Mouse (Mus musculus) liver, embryonic 15.5 days (tissue): ENCODE data around the gene Gm48551. TPM values are rescaled to one million over a fixed set of nuclear protein-coding genes. Genes with fewer than 3 reads are reported as not detected.

Experiments
- ATAC-seq: fragments of 200-750 bp; cut with Nextera tagmentation; 2 replicates; pipeline ENCODE4 v1.8.0; 2017; ENCODE audit warnings: moderate number of reproducible peaks, mild to moderate bottlenecking, moderate library complexity; ENCODE audit not compliant: insufficient read depth
- H3K27ac ChIP-seq: fragments of 300-500 bp; sonication (generic); replicated peaks from 2 replicates; pipeline ENCODE4 v1.5.1; 2015; ENCODE audit warnings: mild to moderate bottlenecking, inconsistent platforms
- H3K27me3 ChIP-seq: fragments of 300-500 bp; sonication (generic); 2 replicates; pipeline ENCODE4 v1.6.1; 2015; ENCODE audit warnings: mild to moderate bottlenecking, inconsistent platforms
- H3K36me3 ChIP-seq: fragments of 300-500 bp; sonication (generic); replicated peaks from 2 replicates; pipeline ENCODE4 v1.6.1; 2015; ENCODE audit warnings: moderate library complexity, mild to moderate bottlenecking, inconsistent platforms
- H3K4me1 ChIP-seq: fragments of 300-500 bp; sonication (generic); replicated peaks from 2 replicates; pipeline ENCODE4 v1.6.1; 2015; ENCODE audit warnings: inconsistent platforms
- H3K4me2 ChIP-seq: fragments of 300-500 bp; sonication (generic); 2 replicates; pipeline ENCODE4 v1.6.1; 2015; ENCODE audit warnings: moderate library complexity, mild to moderate bottlenecking, inconsistent platforms
- H3K4me3 ChIP-seq: fragments of 300-500 bp; sonication (generic); replicated peaks from 2 replicates; pipeline ENCODE4 v1.5.1; 2015; ENCODE audit warnings: mild to moderate bottlenecking, inconsistent platforms
- H3K9ac ChIP-seq: fragments of 300-500 bp; sonication (generic); 2 replicates; pipeline ENCODE4 v1.6.1; 2015; ENCODE audit warnings: moderate library complexity, mild to moderate bottlenecking, inconsistent platforms
- H3K9me3 ChIP-seq: fragments of 300-500 bp; sonication (generic); replicated peaks from 2 replicates; pipeline ENCODE4 v1.6.1; 2016; ENCODE audit warnings: inconsistent platforms
- WGBS: fragments of 180-500 bp; shearing (Covaris S2); methylation state at CpG from one replicate; pipeline ENCODE4 v1.1.7; 2015; ENCODE audit warnings: mixed read lengths; ENCODE audit not compliant: insufficient replicate concordance; 5-methylcytosine and 5-hydroxymethylcytosine counted together
- polyA plus RNA-seq: library from polyadenylated mRNA; unstranded; fragments of >200 nt; fragmentation: Nextera tagmentation; extraction: Ambion mirVana; gene quantifications from 2 replicates; pipeline ENCODE4 v1.2.1, GENCODE M21; 2015

Gm48551 gene
- polyA plus RNA-seq, 1 experiment from 2014 or later: 0.88 TPM

GRCm38 (mm10) chr10:81428507-81428870 is 44.2 kb downstream of the Gm48551 start:
- Histone ChIP-seq H3K36me3 (no peaks in the 10 kb centered on the region), H3K9me3 (no peaks in the 10 kb centered on the region), H3K27ac (no peak overlapping the region), H3K9ac (no peak overlapping the region), H3K4me2 (no peak overlapping the region), H3K4me3 (no peak overlapping the region), H3K4me1 (peaks cover 74% of the 10 kb centered on the region), H3K27me3 (peaks cover 93% of the 10 kb centered on the region)
- no peak for ATAC-seq
- WGBS: 65% methylated on average over 7 of the region's 7 CpGs

GRCm38 (mm10) chr10:81429092-81429491 is 44.8 kb downstream of the Gm48551 start:
- H3K4me2 ChIP-seq: peak overlapping the region; percentile 97
- H3K4me3 ChIP-seq: peak overlapping the region; percentile 79; the same call in 1 of the 2 replicates
- 30% methylated on average over 2 of the region's 2 CpGs for WGBS
- H3K36me3 ChIP-seq: no peaks in the 10 kb centered on the region
- H3K9ac ChIP-seq: no peak overlapping the region
- H3K9me3 ChIP-seq: no peaks in the 10 kb centered on the region
- ATAC-seq: no peak
- H3K4me1 ChIP-seq: peaks cover 80% of the 10 kb centered on the region
- H3K27ac ChIP-seq: no peak overlapping the region
- H3K27me3 ChIP-seq: peaks cover 87% of the 10 kb centered on the region

DNA sequence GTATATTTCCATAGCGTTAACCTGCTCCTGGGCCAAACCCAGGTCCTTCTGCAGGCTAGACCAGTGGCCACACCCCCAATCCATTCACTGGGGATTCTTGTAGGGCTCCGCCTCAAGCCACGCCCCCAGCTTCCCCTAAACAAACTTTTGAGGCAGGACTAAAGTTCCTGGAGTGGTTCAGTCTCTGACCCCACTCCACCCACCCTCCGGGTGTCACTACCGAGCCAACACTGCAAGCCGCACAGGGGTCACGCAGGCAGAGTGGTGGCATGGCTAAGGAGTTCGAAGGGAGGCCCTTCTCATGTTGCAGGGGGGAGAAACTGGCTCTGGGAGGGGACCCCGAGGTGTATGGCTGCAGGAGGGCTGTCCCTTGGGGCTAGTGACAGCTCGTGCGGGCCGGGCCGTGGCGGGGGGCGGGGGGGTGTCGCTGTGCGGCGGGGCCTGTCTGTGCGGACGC is 45.4 kb downstream of the Gm48551 start:
- Histone ChIP-seq H3K9ac (peak overlapping the region; percentile 66), H3K27ac (peak overlapping the region; percentile 86), H3K9me3 (no peaks in the 10 kb centered on the region), H3K4me2 (peak overlapping the region; percentile 97), H3K4me1 (peaks cover 82% of the 10 kb centered on the region), H3K36me3 (no peaks in the 10 kb centered on the region), H3K4me3 (peak overlapping the region; percentile 79), H3K27me3 (peaks cover 82% of the 10 kb centered on the region)
- 0% methylated on average over 20 of the region's 20 CpGs for WGBS
- ATAC-seq: peak; percentile 47

DNA sequence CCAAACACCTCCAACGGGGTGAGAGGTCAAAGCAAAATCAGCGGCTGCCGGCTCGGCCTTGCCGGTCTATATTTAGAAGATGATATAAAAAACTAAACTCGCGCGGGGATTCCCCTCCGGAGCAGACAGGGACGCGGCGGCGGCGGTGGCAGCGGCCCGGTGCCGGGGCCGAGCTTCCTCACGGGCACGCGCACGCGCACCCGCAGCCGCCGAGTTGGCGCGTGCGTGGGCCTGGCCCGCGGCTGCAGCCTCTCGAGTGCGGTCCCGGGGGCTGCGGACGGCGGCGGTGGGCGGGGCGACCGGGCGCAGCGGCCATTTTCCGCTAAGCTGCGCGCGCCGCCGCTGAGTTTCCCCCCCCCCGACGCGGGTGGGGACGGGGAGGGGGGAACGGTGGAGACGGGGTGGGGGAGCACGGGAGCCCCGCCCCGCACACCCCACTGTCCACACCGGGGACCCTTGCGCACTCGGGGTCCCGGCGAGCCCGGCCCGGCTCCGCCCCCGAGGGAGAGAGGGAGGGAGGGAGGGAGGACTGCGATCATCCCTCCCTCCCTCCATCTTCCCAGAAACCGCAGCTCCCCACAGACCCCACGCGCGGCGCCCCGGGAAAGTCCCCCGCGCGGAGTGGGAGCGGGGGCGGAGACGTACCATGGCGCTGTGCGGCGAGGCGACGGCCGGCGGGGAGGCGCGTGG is 46.0 kb downstream of the Gm48551 start:
- ATAC-seq: peak; percentile 12
- peak overlapping the region; percentile 86 for H3K27ac ChIP-seq
- under 1% methylated on average over 71 of the region's 89 CpGs for WGBS

GRCm38 (mm10) chr10:81430831-81431525 is 46.7 kb downstream of the Gm48551 start:
- peaks cover 68% of the 10 kb centered on the region for H3K27me3 ChIP-seq
- peaks cover 72% of the 10 kb centered on the region for H3K4me1 ChIP-seq
- H3K9me3 ChIP-seq: no peaks in the 10 kb centered on the region
- 1% methylated on average over 68 of the region's 70 CpGs for WGBS
- peak overlapping the region; percentile 66 for H3K9ac ChIP-seq
- H3K4me2 ChIP-seq: peak overlapping the region; percentile 97
- peak overlapping the region; percentile 86 for H3K27ac ChIP-seq
- peak overlapping the region; percentile 79 for H3K4me3 ChIP-seq
- no peaks in the 10 kb centered on the region for H3K36me3 ChIP-seq
- ATAC-seq: peak; percentile 1; the same call in 1 of the 2 replicates

More for the DNA sequence above, 46.0 kb downstream of the Gm48551 start:
- Histone ChIP-seq H3K36me3 (no peaks in the 10 kb centered on the region), H3K4me1 (peaks cover 76% of the 10 kb centered on the region), H3K27me3 (peaks cover 75% of the 10 kb centered on the region), H3K4me3 (peak overlapping the region; percentile 79), H3K9me3 (no peaks in the 10 kb centered on the region), H3K9ac (peak overlapping the region; percentile 66), H3K4me2 (peak overlapping the region; percentile 97)

DNA sequence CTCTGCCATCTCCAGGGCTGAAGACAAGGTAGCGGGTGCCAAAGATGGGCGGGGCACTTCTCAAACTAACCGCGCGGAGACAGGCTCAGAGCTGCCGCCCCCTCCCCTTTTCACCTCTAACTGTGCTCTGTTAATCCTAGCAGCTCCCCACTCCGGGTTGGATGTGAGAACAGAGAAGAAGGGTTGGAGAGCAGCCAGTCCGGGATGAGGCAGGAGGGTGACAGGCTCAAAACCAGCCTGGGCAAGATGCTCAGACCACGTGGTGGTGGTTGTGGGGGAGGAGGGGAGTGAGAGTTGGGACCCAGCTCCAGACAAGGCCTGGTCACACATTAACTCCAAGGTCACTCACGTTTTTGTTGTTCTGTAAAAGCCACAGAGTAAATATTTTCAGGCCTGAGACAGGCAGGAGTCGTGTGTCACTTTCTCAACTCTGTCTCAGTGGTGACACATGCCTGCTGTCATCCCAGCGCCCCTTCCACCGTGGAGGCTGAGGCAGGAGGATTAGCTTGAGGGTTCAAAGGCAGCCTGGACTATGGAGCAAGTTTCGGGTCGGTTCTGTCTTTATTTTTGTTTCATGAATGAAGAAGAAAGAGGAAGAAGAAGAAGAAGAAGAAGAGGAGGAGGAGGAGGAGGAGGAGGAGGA is 47.4 kb downstream of the Gm48551 start:
- no peak overlapping the region for H3K27ac ChIP-seq
- 12% methylated on average over 15 of the region's 15 CpGs for WGBS
- peak overlapping the region; percentile 97 for H3K4me2 ChIP-seq
- H3K9ac ChIP-seq: no peak overlapping the region
- peaks cover 62% of the 10 kb centered on the region for H3K27me3 ChIP-seq
- H3K9me3 ChIP-seq: no peaks in the 10 kb centered on the region
- peaks cover 68% of the 10 kb centered on the region for H3K4me1 ChIP-seq
- peak overlapping the region; percentile 79 for H3K4me3 ChIP-seq
- ATAC-seq: no peak
- no peaks in the 10 kb centered on the region for H3K36me3 ChIP-seq

DNA sequence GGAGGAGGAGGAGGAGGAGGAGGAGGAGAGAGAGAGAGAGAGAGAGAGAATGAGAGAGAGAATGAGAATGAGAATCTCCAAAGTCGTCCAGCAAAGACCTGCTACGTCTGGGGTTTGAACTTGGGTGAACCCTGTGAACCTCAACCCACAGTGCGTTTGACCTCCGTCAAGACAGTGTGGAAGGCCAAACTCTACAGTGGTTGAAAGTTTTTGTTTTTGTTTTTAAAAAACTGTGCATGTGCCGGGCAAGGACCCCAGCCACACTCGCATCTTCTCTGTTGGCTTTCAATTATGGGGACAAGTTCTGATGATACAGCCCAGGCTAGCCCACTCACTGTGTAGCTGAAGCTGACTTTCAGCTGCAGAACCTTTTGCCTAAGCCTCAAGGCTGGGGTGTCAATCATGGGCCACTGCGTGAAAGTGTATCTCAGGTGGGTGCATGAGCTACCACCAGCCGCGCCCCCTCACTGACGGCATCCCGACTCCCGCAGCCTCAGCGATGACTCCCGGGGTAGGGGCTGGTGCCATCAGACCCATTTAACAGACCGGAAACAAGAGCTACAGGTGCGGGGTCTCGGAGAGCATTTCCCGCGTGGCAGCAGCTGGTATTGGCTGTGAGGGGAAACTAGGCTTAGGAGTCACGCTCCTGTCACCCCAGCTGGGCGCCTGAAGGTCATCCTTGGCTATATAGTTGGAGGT is 48.1 kb downstream of the Gm48551 start:
- 0 out of 2 replicates have a peak overlapping the region, but pooled peaks have one; percentile 4 for H3K4me3 ChIP-seq
- 54% methylated on average over 21 of the region's 21 CpGs for WGBS
- no peak overlapping the region for H3K27ac ChIP-seq
- peaks cover 61% of the 10 kb centered on the region for H3K4me1 ChIP-seq
- ATAC-seq: no peak
- no peaks in the 10 kb centered on the region for H3K9me3 ChIP-seq
- H3K9ac ChIP-seq: no peak overlapping the region
- peak overlapping the region; percentile 63 for H3K4me2 ChIP-seq
- H3K27me3 ChIP-seq: peaks cover 55% of the 10 kb centered on the region
- H3K36me3 ChIP-seq: no peaks in the 10 kb centered on the region

DNA sequence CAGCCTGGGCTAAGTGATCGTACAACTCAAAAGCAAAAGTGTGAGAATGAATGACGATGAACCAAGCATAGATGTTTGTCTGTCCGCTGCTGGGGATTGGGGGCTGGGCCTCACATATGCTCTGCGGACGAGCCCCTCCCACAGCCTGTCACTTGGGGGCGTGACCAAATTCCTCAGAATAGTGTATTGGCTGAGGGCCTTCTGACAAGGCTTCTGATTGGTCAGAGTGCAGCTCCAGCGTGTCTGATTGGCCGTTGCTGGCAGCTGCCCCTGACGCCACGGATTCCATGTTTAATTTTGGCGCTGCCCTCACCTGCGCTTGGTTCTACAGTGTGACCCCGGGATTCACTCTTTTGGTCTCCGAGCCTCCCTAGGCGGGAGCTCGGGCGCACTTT is 48.6 kb downstream of the Gm48551 start:
- ATAC-seq: peak; percentile 58
- Histone ChIP-seq H3K9ac (no peak overlapping the region), H3K27me3 (peaks cover 49% of the 10 kb centered on the region), H3K27ac (no peak overlapping the region), H3K4me3 (peak overlapping the region; percentile 25; the same call in 1 of the 2 replicates), H3K4me2 (peak overlapping the region; percentile 63), H3K9me3 (no peaks in the 10 kb centered on the region), H3K36me3 (no peaks in the 10 kb centered on the region), H3K4me1 (peaks cover 58% of the 10 kb centered on the region)
- 3% methylated on average over 17 of the region's 17 CpGs for WGBS

DNA sequence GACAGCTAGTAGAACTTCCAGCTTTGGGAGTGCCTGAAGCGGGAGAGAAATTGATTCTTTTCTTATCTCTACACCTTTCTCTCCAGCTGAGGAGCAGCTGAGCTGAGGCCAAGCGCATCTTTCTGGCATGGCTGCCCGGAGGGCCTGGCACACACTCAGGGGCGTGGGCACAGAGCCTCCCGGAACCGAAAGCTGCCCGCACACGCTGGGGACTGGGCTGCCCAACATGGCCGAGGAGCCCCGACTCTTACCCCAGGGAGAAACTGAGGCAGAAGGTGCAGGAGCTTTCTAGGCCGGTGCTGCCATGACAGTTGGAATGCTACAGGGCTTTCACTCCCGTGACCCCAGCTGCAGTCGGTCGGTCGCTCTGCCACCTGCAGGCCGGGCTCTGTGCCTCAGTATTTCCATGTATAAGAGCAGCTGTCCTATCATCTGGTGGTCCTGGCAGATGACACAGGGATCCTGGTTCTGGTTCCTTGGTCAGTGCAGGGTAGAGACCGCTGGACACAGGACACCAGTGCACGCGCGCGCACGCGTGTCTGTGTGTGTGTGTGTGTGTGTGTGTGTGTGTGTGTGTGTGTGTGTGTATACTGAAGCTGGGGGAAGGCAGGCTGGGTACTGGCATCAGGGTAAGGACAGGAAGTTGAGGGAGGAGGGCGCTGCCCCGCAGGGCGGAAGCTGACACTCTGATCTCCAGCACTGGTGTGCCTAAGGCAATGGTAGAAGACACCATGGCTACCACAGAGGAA is 49.4 kb downstream of the Gm48551 start:
- no peak for ATAC-seq
- H3K9ac ChIP-seq: no peak overlapping the region
- peak overlapping the region; percentile 63; the same call in 1 of the 2 replicates for H3K4me2 ChIP-seq
- WGBS: 68% methylated on average over 26 of the region's 26 CpGs
- H3K27ac ChIP-seq: no peak overlapping the region
- no peak overlapping the region for H3K4me3 ChIP-seq
- peaks cover 55% of the 10 kb centered on the region for H3K4me1 ChIP-seq
- no peaks in the 10 kb centered on the region for H3K36me3 ChIP-seq
- H3K27me3 ChIP-seq: peaks cover 41% of the 10 kb centered on the region
- H3K9me3 ChIP-seq: no peaks in the 10 kb centered on the region
